Mouse (Mus musculus) stomach, postnatal 0 days (tissue): ENCODE data around the gene Ltn1.

ENCODE experiments used
- CTCF ChIP-seq: IDR thresholded peaks from 2 replicates; pipeline ENCODE4 v1.5.1; 2016; ENCODE audit warnings: antibody characterized with exemption, low read depth, mild to moderate bottlenecking, moderate library complexity
- EP300 ChIP-seq: optimal IDR thresholded peaks from 2 replicates; pipeline ENCODE3; 2016; ENCODE audit warnings: antibody characterized with exemption

GRCm38 (mm10) chr16:87441089-87441488 is 8.7 kb upstream of the Ltn1 start:
- TF ChIP-seq CTCF (peak; percentile 65), EP300 (no peak)
